Comparison of ENCODE assay signal across 11 mouse cellular contexts in genomic region chr2:172005970-172006369, GRCm38 (mm10). TPM values are rescaled to one million over a fixed set of nuclear protein-coding genes. Genes with fewer than 3 reads are reported as not detected.
DNase-seq lines count a peak whose midpoint lies in the region; ATAC-seq and TF ChIP-seq lines count a peak whose summit lies in the region.
"Had no signal": no experiment of that assay in that cellular context is flagged by ENCODE, and none has a peak within 500 bp of the region (broad histone marks: within the 10 kb centered on the region; RNA-seq: fewer than 3 reads in every experiment).

No protein-coding gene starts in this region.

- DNase-seq in kidney, adult 18-20 months, result no peak
- DNase-seq in ZHBTc4 (ENCODE audit: low read depth, low spot score), result peak; percentile 7
- DNase-seq in forebrain, postnatal 0 days, result peak; percentile 86
- peak; percentile 1 for DNase-seq in lung, postnatal 25 days (ENCODE audit: low spot score)
- DNase-seq in Muller cell, postnatal 12 days (ENCODE audit: inconsistent ontology term), result no peak
- DNase-seq in left cerebral cortex, adult 2 months (ENCODE audit: extremely low spot score in 1 of 2, low spot score in 2 of 2), result no peak
- DNase-seq in urinary bladder, postnatal 36 days (ENCODE audit: low spot score in 2 of 2), result no peak

- 13% methylated on average over 7 of the region's 7 CpGs for WGBS in kidney, embryonic 16.5 days
- 23% methylated on average over 7 of the region's 7 CpGs for WGBS in forebrain, postnatal 0 days

- H3K4me3 ChIP-seq in kidney, embryonic 16.5 days (ENCODE audit: low read length), result no peak overlapping the region
- no peak overlapping the region for H3K4me3 ChIP-seq in forebrain, postnatal 0 days (ENCODE audit: low read depth, low read length)
- no peak overlapping the region for H3K4me3 ChIP-seq in left cerebral cortex, adult 2 months

- intact Hi-C loops in left cerebral cortex, adult 2 months (cut with DNase I), result no loop called here

- H3K4me1 ChIP-seq in kidney, embryonic 16.5 days (ENCODE audit: insufficient read depth, low read length), result peaks cover 10% of the 10 kb centered on the region
- no peaks in the 10 kb centered on the region; the same call in 1 of the 2 replicates for H3K4me1 ChIP-seq in forebrain, postnatal 0 days (ENCODE audit: insufficient read depth)

- ATAC-seq in kidney, embryonic 16.5 days (ENCODE audit: low FRiP score, low TSS enrichment), result peak; percentile 27; the same call in 1 of the 2 replicates
- ATAC-seq in forebrain, postnatal 0 days, result peak; percentile 76

- H3K9me3 ChIP-seq in kidney, embryonic 16.5 days (ENCODE audit: low read length), result no peaks in the 10 kb centered on the region; the same call in 1 of the 2 replicates
- no peaks in the 10 kb centered on the region for H3K9me3 ChIP-seq in forebrain, postnatal 0 days (ENCODE audit: low read length)

- H3K4me2 ChIP-seq in kidney, embryonic 16.5 days (replicated peaks; ENCODE audit: low read depth, low read length), result no peak overlapping the region
- no peak overlapping the region for H3K4me2 ChIP-seq in forebrain, postnatal 0 days (ENCODE audit: low read depth)

- H3K27me3 ChIP-seq in kidney, embryonic 16.5 days (ENCODE audit: insufficient read depth, low read length), result no peaks in the 10 kb centered on the region
- H3K27me3 ChIP-seq in forebrain, postnatal 0 days (ENCODE audit: insufficient read depth, low read length), result no peaks in the 10 kb centered on the region

- H3K36me3 ChIP-seq in kidney, embryonic 16.5 days (ENCODE audit: insufficient read depth, low read length), result no peaks in the 10 kb centered on the region
- H3K36me3 ChIP-seq in forebrain, postnatal 0 days (ENCODE audit: insufficient read depth), result no peaks in the 10 kb centered on the region
- H3K36me3 ChIP-seq: G1E had no signal

- H3K9ac ChIP-seq in kidney, embryonic 16.5 days (replicated peaks; ENCODE audit: low read length), result no peak overlapping the region
- no peak overlapping the region for H3K9ac ChIP-seq in forebrain, postnatal 0 days

- H3K27ac ChIP-seq in kidney, embryonic 16.5 days (ENCODE audit: low read length), result no peak overlapping the region
- no peak overlapping the region for H3K27ac ChIP-seq in forebrain, postnatal 0 days (ENCODE audit: low read depth, low read length)
- no peak overlapping the region for H3K27ac ChIP-seq in left cerebral cortex, adult 2 months
- H3K27ac ChIP-seq: macrophage had no signal

- TF ChIP-seq CTCF in forebrain, postnatal 0 days (IDR thresholded peaks at IDR 0.05; ENCODE audit: low read depth), result no peak
- no peak for TF ChIP-seq CTCF in left cerebral cortex, adult 2 months (IDR thresholded peaks at IDR 0.05)

RNA-seq across cellular contexts. Expression of gene Cbln4, which starts 37.3 kb away (rescaled TPM):
- 4.5 and 4.9 TPM in 2 replicates for polyA plus RNA-seq in kidney, embryonic 16.5 days (2015; fragmentation: Nextera tagmentation; extraction: Ambion mirVana)
- total RNA-seq in forebrain, postnatal 0 days (2014; rRNA removed), result 10.9 and 15.7 TPM in 2 replicates
- 11.5 and 24.0 TPM in 2 replicates for polyA plus RNA-seq in forebrain, postnatal 0 days (2015; fragmentation: Nextera tagmentation; extraction: Ambion mirVana)
- 10 to 100 TPM; 28.0 to 28.5 TPM for total RNA-seq in left cerebral cortex, adult 2 months (2021)
- total RNA-seq: hematopoietic stem cell, adult 5-6 weeks had no signal
- polyA plus RNA-seq: G1E, macrophage had no signal

Comparison
In these comparisons a context has a peak if more than half of its experiments do, and no peak if none do; other contexts are left out.
1. DNase-seq: peak in ZHBTc4 (single experiment), forebrain, postnatal 0 days (single experiment) and lung, postnatal 25 days (single experiment); none in kidney, adult 18-20 months (single experiment), Muller cell, postnatal 12 days (single experiment), left cerebral cortex, adult 2 months (0 of 2) and urinary bladder, postnatal 36 days (0 of 2).